Mouse (Mus musculus) left cerebral cortex, postnatal 10 days (tissue): Measurements from ENCODE around the gene Itprid2. TPM values are rescaled to one million over a fixed set of nuclear protein-coding genes. Genes with fewer than 3 reads are reported as not detected.

ENCODE experiments used
- DNase-seq, 2 experiments: peaks; one replicate each; pipeline ENCODE4 v3.0.0; 2021 to 2022; ENCODE audit warnings: low spot score in 2 of 2, mixed read lengths in 1 of 2; ENCODE audit errors: extremely low spot score in 1 of 2
- intact Hi-C: fragments of 180-260 bp; cut with DNase I; formaldehyde crosslinking; loops from one replicate; pipeline ENCODE4 v1.15.1; 2025
- total RNA-seq, 2 experiments: library from RNA; stranded (reverse); gene quantifications; 2 replicates each; pipeline ENCODE4 v1.2.3; 2021

Itprid2 gene
- total RNA-seq, 2 experiments from 2014 or later = 20.2 to 26.8 TPM

DNA sequence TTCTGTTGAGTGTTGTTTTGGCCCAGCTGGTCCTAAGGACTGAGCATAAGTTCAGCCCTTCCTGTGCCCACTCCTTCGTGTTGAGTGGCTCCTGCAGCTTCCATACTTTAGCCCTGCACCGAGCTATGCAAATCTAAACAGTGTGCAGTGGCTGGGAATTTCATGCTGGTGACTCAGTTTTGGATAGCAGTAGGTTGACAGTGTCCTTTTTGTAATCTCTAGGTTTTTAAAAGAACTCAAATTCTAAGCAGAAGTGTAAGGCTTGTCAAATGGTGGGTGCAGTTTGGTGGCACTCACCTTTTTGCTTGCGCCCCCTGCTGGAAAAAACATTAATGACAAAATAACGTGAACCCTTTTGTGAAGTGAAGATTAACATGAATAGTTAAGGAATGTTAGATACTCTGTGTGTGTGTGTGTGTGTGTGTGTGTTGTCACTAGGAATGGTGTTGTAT is 11.1 kb downstream of the Itprid2 start:
- DNase-seq = peak; percentile 33 to 41
- intact Hi-C loops = loop anchor here (5.0 kb wide), 1 partner anchor 126 kb away; no protein-coding TSS in a partner anchor

DNA sequence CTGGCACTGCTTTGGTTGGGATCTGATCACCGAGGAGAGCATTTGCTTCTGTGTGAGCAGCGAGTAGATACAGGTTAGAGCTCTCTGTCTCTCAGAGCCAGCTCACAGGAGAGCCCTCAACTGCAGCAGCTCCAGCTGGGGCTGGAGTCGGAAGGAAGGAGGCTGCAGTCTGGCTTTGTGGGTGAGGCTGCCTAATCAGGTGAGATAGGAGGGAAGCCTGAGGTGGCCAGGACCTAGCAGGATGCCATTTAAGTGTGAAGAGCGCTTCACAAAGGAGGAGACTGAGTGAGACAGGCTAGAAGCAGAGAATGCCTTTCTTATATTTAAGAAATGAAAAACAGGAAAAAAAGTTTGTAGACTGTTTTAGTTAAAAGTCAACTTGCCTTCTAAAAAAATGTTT is 11.9 kb downstream of the Itprid2 start:
- DNase-seq = no peak
- intact Hi-C loops = loop anchor here (5.0 kb wide), 1 partner anchor 125 kb away; no protein-coding TSS in a partner anchor

DNA sequence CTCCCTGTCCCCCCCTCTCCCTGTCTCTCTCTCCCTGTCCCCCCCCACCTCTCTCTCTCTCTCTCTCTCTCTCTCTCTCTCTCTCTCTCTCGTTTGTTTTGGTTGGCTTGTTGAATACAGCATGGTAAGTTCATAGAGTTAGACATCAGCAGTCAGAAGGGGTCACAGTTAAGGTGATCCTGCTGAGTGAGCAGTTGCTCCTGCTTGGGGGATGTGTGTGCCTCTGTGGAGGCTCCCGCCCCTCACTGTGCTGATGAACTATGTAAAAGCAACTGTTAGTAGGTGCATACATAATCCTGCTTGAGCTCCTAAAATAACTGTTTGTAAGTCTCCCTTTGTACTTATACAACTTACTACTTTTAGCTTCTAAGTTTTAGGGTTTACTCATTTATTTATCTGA is 12.6 kb downstream of the Itprid2 start:
- intact Hi-C loops = loop anchor here (5.0 kb wide), 1 partner anchor 125 kb away; no protein-coding TSS in a partner anchor
- DNase-seq = no peak

DNA sequence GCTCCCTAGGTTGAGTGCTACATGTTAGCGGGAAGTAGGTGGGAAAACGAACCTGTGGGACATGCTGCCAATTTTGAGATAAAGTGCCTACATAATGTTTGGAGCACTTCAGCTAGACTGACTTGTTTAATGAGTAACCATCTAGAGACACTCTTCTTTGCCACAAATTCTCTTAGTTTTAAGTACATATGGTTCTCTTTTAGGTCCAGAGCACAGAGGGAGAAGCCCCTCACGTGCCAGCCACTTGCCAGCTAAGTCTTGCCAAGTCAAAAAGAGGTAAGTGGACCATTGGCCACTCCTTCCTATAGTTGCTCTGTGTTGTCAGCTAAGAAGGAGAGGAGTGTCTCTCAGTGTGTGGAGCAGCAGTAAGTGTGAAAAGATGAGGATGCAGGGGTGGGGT is 16.0 kb downstream of the Itprid2 start:
- DNase-seq = no peak
- intact Hi-C loops = no loop called here

DNA sequence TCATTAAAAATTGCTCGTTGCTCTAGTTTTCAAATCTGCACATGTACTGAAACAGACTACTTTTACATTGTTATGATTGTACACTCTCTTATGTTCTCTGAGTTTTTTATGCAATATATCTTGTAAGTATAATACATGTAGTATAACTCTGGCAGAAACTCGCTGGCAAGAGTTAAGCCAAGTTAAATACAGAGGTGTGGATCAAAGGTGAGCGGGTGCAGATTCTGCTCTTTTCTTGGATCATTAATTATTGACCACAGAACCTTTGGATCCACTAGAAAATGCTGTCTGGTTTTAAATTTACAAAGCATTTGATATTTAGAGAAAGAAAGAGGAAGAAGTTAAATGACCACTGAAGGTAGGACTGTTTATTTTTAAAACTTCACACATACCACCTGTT is 16.5 kb downstream of the Itprid2 start:
- intact Hi-C loops = no loop called here
- no peak for DNase-seq

DNA sequence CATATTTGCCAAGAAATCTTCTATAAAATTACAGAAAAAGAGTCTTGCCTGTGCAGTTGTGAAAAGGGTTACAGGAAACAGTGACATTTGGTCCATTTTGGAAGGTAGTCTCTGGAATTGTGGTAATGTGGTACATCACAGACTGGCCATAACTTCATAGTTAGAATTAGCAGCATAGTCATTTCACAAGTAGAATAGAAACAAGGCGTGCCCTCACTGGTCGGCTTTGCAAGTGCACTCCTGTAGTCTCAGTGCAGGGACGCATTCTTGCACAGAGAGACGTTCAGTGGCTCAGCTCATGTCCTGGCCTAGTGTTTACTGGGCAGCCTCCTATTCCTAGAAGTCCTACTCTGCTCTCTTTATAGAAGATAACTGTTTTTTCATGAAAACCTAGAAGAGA is 17.4 kb downstream of the Itprid2 start:
- DNase-seq = no peak

DNA sequence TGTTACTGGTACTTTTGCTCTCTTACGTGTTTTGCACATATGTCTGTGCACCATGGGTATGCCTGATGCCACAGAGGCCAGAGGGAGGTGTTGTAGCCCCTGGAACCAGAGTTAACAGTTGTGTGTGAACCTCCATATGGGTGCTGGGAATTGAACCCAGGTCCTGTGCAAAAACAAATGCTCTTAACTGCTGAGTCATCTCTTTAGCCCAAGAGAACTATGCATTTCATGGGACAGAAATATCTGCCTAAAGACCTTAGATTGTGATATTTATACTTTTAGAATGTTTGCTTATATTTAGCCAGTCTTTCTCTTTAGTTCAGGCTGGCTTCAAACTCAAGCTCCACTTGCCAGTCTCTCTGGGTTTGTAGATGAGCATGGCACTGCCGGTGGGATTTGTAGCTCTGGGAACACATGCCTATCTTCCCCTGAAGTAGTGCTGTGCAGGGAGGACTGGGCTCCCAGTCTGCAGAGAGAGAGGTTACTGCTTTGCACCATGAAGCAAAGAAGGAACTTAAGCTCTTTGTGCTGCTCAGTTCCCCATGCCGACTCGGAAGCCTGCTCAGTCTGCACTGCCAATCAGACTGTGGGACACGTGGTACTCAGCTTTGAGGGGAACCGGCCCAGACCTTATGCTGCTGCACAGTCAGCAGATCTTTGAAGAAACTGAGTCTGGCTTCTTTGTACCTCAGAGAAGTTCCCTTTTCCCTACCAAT is 18.1 kb downstream of the Itprid2 start:
- intact Hi-C loops = no loop called here

More for the DNA sequence above, 17.4 kb downstream of the Itprid2 start:
- intact Hi-C loops = no loop called here

DNA sequence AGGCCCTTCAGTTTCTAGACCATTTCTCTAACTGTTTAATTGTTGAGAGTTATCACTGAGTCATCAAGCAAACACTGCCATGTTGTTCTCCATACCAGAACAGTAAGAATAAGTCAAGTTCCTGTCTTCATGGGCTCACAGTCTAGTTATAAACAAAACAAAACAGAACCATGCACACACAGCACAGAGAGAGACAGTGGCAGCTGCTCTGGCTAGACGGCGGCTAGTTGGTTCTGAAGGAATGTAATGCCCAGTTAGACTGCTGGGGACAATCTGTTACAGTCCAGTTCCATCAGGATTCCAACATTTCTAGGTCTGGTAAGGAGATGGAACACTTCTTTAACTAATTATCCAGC is 18.6 kb downstream of the Itprid2 start:
- DNase-seq = no peak
- intact Hi-C loops = no loop called here

More for the DNA sequence above, 18.1 kb downstream of the Itprid2 start:
- peak in 1 of 2 experiments; percentile 20 for DNase-seq

DNA sequence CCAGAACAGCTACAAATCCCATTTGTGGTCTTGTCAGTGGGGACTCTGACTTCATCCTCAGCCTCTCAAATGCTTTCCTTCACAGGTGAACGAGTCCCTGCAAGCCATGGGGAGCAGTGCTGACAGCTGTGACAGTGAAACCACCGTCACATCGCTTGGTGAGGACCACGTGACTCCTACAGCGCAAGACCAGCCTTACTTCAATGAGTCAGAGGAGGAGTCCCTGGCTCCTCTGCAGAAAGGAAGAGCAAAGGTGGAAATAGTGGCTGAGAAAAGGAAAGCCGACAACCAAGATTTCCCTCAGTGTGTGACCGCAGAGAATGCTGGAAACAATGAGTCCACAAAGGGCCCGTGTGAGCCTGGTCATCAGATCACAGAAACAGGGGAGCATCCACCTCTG is 21.9 kb downstream of the Itprid2 start:
- no peak for DNase-seq
- intact Hi-C loops = no loop called here

DNA sequence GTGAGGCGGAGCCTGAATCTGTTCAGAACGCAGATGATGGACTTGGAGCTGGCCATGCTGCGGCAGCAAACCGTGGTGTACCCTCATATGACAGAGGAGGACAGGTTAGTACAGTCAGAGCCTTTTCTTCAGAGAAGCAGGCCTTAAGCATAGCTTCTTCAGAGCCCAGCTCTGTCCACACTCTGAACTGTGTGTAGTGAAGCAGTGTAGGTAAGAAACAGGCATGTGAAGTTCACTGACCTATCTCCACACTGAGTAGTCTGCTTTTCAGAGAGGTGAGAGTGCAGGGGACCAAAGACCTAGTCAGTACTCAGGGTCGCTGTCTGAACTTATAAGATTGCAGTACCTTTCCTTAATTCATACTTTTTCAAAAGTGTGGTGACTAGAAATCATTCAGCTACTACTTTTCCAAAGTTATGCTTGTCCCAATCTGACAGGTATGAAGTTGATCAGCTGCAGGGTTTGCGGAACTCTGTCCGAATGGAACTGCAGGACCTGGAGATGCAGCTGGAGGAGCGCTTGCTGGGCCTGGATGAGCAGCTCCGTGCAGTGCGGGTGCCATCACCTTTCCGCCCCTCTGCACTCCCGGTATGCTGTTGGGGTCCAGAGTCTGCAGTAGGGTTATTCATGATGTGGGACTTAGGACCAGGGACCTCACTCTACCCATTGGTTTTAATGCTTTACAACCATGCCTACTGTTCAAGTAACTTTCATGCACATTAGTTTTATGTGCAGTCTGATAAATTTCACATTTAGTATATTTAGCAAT is 25.4 kb downstream of the Itprid2 start:
- no peak for DNase-seq
- intact Hi-C loops = no loop called here

DNA sequence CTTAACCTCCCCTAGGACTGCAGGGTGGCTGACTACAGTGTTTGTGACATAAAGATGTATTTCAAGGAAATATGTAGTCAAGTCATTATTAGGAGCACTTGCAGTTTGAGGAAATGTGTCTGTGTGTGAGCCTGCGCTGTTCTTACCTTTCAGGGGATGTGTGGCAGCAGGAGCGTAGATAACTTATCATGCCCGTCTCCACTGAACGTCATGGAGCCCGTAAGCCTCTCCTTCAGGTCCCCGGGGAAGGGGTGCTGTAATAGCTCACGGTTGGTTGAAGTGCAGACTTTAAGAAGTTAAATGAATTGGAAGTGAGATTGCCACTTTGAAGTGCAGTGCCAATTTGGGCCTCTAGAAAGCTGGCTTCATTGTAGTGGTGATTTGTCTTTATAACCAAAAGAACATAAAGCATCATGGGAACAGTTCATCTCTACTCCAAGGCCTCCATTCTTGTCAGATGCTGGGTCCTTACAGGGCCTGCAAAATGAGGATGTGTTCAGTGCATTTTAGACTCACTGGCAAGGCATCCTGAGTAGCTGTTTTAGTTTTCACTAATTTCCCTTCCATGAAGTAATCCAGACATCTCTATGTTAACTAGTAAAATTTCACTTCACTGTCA is 26.4 kb downstream of the Itprid2 start:
- intact Hi-C loops = no loop called here
- DNase-seq = no peak

DNA sequence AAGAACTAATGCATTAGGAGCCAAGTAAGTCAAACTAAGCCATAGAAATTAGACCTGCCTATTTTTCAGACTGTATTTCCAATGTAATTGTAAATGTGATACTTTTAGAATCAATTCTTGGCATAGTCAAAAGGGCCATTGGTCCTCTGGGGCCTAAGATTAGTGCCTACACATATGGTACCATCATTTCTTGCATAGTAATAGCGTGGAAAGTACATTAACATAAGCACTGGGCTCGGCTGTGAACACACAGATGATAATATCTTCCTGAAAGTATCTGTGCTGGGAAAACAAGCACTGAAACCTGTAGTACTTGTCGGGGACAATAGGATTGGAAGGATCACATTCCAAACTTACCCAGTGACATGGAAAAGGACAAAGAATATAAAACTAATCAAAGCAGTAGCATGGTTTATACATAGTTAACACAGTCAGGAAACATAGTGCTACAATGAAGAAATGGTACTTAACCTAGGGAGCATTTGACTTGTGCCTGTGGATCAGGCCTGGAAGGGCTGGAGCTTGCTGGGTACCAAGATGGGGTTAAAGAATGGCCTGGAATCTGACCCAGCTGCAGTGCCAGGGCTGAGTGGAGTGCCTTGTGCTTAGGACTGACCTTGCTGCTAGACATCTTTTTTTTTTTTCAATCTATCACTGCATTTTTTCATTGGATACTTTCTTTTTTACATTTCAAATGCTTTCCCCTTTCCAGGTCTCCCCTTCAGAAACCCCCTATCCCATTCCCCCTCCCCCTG is 29.6 kb downstream of the Itprid2 start:
- no peak for DNase-seq
- intact Hi-C loops = no loop called here

DNA sequence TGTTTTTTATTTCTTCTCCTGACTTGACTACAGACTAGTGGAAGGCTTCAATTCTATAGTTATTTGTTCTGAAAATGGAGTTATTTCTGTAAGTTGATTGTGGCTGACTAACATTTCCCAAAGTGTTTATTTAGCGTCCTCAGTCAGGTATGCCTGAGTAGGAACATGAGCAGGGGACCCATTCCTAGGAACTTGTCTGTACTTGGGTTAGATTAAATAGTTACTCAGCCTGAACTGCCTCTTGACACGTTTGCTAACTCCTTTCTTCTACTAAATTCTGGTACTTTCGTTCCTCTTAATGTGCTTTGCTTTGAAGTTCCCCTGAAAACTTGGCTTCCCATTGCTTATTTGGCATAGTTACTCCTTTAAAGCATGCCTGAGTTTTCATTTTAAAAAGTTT is 30.3 kb downstream of the Itprid2 start:
- intact Hi-C loops = no loop called here
- DNase-seq = no peak

DNA sequence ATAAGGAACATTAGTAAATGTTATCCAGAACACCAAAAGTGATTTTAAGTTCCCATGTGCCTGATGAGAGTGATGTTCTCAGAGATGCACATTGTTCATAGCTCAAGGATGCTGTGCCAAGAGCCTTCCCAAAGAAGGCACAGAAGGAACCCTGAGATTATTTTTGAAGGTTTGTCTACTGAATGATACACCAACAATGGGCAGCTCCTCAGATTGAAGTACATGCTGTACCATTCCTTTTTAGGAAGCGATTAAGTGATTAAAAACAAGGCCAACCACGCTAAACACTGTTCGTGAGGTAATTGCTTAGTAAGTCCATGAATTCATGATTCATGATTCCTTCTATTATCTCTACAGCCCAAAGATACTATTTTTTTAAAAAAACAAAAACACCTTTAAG is 40.1 kb downstream of the Itprid2 start:
- intact Hi-C loops = no loop called here
- no peak for DNase-seq

DNA sequence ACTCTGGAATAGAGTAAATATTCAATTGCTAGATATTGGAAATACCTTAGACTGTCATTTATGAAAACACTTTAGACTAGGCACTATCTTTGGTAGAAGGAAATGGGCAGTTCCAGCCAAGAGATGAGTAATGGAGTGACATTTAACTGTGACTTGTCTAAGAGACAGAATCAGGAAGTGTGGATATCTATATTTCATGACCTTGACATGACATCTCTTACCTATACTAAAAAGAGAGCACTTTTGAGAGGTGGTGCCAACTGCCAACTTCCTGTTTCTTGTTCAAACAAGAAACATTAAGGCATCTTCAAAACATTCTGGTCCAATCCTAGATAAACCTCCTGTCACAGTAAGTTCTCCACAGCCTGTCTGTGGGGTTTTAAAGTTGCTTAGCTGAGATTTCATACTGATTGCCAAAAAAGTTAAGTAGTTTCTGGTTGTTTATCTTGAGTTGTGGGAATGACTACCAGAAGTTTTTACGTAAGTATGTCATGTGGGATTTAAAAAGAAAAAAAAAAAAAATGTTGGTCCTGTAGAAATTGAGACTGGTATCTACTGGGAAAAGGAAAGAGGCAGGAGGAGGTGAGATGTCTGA is 42.6 kb downstream of the Itprid2 start:
- intact Hi-C loops = no loop called here
- DNase-seq = no peak

DNA sequence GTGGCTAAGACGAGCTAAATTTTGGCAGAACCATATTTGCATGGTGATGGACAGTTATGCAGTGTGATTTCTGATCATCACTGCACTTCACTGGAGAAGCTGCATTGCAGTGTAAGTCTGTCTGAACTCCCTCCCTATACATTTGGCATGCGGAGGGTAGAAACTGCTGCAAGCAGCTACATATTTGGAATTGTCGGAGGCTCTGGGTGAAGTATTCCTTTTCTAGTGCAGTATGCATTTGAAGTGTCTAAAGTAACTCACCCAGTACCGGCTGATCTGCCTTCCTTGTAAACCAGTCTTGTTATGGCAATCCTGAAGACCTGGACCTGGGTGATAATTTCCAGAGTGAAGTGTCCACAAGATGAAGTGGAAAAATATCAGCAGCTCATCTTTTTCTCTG is 46.5 kb downstream of the Itprid2 start:
- no peak for DNase-seq
- intact Hi-C loops = no loop called here

DNA sequence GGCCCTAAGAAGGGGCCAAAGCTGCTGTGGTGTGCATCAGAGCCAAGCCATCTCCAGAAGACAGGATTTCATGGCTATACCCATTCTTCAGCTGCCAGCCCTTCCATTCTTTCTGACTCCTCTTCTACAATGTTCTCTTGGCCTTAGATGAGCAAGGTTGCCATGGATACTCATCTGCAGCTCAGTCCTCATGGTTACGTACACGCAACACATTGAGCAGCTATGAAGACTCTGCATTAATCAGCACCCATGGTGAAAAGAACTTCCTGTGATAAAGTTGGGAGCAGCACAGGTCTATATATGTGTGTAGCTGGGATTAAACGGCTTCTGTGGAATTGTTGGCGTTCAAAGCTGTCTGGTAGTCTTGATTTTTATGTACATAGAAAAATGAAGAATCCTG is 48.1 kb downstream of the Itprid2 start:
- DNase-seq = no peak
- intact Hi-C loops = no loop called here

DNA sequence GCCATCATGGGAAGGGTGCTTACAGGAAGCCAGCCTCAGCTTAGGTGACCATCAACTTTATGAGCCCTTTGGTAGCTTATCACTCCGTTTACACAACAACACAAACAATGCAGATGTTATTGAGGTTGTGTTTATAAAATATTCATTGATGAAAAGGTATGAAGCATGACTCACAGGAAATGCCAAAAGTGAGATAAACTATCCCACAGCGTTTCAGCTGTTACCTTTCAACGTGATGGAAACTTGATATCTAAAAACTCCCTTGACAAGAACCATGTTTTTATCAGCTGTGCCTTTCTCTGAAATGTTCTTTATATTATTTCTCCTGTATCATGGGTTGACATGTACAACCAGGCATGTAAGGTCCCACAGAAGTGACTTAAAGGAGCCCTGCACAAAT is 55.7 kb downstream of the Itprid2 start:
- DNase-seq = no peak
- intact Hi-C loops = no loop called here

DNA sequence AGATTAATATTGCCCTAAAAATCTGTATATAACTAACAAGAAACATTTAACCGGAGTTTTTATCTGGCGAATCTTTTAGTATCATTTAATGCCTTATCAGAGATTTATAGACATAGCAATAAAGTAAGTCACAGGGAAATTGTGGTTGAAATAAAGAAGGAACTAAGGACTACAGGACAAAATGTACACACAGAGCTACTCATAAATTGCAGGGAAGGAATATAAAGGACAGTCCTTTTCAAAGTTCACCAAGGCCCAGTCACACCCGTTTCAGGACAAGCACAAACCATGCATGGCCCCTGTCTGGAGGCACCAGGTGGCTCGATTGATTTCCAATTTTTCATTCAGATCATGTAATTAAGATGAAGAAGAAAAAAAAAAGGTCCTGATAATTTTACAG is 60.0 kb downstream of the Itprid2 start:
- DNase-seq = no peak
- intact Hi-C loops = no loop called here
